Mouse (Mus musculus): ENCODE measurements around the gene Ptprh.
"Not testable (repeated sequence)": the region's sequence is repeated elsewhere in the genome, so short reads cannot be mapped to it uniquely, and the experiment has no call there.

Ptprh gene

DNA sequence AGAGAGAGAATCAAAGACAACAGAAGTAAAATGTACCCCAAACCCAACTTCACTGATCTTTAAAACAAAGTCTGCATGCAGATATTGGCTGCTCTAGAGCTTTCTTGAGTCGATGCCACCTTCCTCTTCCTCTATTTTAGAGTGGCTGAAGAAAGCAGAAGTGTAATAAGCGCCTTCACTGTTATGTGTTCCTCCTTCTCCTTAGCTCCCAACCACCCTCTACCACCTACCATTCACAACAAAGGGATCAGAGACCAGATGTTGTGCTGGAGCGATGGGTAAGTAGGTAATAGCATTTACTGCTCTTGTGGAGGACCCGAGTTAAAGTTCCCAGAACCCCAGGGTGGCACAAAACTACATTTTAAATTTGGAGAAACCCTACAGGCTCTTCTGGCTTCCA is 6.8 kb downstream of the Ptprh start:
- DNase-seq, result not testable (repeated sequence)

DNA sequence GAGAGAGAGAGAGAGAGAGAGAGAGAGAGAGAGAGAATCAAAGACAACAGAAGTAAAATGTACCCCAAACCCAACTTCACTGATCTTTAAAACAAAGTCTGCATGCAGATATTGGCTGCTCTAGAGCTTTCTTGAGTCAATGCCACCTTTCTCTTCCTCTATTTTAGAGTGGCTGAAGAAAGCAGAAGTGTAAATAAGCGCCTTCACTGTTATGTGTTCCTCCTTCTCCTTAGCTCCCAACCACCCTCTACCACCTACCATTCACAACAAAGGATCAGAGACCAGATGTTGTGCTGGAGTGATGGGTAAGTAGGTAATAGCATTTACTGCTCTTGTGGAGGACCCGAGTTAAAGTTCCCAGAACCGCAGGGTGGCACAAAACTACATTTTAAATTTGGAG is 22.4 kb downstream of the Ptprh start:
- not testable (repeated sequence) for DNase-seq

DNA sequence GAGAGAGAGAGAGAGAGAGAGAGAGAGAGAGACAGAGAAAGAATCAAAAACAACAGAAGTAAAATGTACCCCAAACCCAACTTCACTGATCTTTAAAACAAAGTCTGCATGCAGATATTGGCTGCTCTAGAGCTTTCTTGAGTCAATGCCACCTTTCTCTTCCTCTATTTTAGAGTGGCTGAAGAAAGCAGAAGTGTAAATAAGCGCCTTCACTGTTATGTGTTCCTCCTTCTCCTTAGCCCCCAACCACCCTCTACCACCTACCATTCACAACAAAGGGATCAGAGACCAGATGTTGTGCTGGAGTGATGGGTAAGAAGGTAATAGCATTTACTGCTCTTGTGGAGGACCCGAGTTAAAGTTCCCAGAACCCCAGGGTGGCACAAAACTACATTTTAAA is 31.5 kb downstream of the Ptprh start:
- not testable (repeated sequence) for DNase-seq

DNA sequence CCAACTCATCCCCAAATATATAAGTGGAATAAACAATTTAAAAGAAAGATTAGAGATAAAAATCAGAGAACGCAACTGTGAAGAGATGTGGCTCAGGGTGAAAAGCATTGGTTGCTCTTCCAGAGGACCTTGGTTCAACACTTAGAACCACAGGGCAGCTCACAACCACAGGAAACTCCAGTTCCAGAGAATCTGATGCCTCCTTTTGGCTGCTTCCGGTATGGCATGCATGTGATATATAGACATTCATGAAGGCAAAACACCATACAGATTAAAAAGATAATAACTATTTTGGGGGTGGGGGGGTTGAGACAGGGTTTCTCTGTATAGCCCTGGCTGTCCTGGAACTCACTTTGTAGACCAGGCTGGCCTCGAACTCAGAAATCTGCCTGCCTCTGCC is 41.2 kb downstream of the Ptprh start:
- no peak for DNase-seq

DNA sequence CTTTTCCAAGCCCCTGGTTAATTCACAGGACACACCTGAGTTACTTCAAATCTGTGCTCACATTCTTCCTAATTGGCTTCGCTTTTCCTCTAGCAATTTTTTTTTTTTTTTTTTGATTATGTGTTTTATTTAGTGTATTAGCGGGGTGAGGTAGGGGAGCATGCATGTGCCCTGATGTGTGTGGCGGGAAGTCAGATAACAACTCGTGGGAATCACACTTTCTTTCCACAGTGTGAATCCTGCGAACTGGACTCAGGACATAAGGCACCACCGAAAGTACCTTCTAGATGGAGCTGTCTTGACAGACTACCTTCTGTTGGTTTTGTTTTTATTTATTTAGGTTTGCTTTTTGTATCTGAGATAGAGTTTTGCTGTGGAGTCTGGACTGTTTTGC is 46.7 kb downstream of the Ptprh start:
- no peak for DNase-seq

DNA sequence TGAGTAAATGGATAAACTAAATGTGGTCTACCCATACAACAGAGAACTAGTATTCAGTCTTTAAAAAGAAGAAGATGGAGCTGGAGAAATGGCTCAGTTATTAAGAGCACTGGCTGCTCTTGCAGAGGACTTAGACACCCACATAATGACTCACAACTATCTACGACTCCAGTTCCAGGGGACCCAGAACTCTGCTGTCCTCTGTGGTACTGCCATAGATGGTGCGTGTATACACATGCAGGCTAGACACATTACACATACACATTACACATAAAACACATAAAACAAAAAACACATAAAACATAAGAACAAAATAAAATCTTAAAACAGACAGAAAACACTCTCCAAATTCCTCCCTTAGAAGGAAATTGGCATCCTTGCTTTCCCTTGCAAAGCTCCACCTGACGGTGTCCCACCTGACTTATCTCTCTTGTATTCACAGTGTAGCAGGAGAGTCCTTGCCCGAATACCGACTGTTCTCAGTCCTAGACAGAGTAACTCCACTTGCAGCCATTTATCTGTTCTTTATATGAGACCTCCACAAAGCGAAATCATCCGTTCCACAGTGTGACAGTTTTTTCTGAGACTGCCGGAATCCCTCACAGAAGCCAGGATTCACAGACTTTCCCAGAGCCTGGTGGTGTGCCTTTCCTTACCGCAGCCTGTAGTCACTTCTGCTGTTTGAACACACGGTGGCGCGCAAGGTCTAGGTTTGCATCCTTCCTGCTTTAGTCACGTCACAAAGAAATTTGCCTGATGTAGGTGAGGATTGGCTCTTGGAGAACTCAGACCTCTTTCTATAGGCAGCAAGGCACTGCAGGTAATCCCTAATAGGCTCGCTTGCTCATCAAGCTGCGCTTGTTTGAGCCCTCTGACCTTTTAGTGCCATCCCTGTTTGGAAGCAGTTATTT is 47.3 kb downstream of the Ptprh start:
- peak; percentile 62 to 84 for DNase-seq

DNA sequence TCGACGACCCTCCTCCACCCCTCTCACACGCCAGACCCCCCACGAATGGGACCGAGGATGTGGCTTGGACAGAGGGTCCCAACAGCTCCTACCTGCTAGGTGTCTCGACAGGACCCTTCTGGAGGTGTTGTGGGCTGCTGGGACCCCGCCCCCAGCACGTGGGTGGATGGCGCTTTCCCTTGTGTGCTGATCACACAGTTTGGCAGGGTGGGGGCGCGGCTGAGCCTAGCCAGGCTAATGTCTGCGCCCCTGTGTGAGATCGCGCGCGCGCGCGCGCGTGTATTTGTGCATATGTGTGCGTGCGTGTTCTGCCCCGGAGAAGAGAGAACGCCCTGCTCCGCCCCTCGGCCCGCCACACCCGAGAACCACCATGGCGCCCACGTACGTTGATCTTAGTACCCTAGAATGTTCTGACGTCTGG is 56.6 kb downstream of the Ptprh start, which contains the start of gene Syt5:
Syt5 (minus strand) TSS at position 321 of the 421 bp plus-strand sequence.
- no peak for DNase-seq

DNA sequence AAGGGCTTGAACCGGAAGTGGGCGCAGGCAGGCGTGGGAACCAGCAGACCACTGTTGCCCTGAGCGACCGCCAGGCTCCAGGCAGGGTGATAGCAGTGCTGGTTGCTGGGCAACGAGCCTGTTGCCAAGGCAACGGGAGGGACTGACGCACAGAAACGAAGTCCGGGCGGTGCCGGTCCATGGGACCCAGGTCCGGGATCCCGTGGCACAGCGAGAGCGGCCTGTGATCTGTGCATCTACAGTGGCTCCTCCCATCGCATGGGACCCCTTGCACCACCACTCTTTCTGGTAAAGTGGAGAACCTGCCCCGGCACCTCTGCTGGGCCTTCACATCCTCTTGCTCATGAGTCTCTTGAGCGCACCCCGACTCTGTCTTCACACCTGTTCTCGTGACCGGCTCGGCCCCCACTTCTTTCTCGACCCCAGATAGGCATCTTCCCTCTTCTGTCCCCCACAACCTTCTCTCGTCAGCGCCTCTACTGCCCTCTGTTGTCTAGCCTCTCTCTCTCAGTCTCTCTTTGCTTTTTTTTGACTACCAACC is 57.2 kb downstream of the Ptprh start:
- DNase-seq, result peak; percentile 26 to 42

DNA sequence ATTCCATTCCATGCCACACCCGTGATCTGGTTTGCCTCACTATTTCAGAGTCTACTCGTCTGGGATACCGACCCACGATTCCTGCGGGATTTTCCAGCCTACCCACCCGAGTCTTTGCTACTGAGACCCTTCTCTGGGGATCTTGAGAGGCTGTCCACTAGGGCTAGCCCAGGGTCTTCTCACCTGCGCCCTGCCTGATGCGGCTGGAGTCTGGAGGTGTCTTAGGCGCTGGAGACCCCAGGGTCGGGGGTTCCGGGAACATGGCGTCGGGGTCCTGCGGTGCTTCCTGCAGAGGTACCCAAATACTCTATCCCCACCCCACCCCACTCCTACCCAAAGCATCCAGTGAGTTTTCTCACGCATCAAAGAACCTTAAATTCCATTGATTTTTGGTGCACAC is 57.8 kb downstream of the Ptprh start:
- DNase-seq, result no peak

DNA sequence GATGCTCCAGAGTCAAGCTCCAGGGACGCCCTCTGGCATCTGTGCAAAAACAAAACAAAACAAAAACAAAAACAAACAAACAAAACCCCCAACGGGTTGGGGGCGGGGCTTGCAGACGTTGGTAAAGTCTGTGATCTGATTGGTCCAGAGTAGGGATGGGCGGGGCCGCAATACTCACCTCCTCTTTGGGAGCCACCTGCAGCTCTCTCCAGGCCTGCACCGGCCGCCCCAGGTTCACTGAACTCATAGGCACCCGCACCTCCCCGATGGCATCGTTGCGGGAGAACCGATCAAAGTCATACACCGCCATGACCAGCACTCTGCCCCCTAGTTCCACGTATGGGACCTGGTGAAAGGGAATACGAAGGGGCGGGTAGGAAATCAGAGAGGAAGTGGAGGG is 61.8 kb downstream of the Ptprh start:
- DNase-seq, result peak in 1 of 2 experiments; percentile 17

DNA sequence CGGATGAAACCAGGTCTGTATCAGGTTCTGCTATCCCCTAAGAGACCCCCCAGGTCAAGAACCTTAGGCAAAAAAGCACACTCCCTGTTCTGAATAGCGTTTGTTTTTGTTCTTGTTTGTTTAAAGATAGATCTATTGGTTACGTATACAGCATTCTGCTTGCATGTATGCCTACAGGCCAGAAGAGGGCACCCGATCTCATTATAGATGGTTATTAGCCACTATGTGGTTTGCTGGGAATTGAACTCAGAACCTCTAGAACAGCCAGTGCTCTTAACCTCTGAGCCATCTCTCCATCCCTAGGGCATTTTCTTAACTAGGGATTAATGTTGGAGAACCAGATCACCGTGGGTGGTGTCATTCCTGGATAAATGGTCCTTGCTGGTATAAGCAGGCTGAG is 62.5 kb downstream of the Ptprh start:
- DNase-seq, result no peak

DNA sequence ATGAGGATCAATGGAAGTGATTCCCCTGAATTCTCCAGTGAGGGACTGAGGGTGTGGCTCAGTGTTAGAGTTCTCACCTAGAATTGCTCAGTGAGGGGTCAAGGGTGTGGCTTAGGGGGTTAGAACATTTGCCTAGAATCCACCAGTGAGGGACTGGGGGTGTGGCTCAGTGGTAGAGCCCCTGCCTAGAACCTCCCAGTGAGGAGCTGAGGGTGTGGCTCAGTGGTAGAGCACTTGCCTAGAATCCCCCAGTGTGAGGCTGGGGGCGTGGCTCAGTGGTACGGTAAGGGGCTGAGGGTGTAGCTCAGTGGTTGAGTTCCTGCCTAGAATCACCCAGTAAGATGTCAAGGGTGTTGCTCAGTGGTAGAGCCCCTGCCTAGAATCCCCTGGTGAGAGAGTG is 64.8 kb downstream of the Ptprh start:
- DNase-seq, result no peak

DNA sequence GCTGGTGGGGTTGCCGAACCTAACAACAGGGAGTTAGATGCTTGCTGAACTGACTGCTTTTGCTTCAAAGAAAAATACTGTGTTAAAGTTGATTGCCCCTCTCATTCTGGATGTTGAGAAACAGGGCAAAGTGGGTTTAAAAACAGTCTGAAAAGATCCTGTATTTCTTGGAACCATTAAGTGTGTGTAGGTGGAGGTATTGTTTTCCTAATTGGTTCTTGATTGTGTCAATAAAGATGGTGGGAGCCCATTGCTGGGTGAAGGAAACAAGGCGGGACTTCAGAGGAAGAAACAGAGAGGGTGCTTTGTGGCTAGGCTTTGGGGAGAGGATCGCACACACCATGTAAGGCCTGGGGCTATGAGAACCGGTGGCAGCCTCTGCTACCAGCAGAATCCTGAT is 66.7 kb downstream of the Ptprh start:
- DNase-seq, result no peak

DNA sequence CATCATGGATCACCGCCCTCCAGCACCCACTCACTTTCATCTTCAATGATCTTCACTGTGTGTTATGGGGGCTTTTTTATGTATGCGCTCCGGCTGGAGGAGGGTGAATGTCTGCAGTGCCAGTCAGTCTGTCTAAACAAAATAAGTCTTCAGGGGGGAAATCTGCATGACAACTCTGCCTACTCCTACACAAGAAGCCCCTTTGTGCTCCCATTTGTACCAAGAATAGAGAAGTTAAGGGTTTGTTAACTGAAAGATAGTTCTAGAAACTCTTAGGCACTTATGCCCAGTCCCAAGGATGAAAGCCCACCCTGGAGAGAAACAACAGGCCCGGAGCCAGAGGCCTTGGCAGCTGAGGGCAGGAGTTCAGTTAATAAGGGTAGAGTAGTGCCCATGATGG is 67.5 kb downstream of the Ptprh start:
- DNase-seq, result no peak

DNA sequence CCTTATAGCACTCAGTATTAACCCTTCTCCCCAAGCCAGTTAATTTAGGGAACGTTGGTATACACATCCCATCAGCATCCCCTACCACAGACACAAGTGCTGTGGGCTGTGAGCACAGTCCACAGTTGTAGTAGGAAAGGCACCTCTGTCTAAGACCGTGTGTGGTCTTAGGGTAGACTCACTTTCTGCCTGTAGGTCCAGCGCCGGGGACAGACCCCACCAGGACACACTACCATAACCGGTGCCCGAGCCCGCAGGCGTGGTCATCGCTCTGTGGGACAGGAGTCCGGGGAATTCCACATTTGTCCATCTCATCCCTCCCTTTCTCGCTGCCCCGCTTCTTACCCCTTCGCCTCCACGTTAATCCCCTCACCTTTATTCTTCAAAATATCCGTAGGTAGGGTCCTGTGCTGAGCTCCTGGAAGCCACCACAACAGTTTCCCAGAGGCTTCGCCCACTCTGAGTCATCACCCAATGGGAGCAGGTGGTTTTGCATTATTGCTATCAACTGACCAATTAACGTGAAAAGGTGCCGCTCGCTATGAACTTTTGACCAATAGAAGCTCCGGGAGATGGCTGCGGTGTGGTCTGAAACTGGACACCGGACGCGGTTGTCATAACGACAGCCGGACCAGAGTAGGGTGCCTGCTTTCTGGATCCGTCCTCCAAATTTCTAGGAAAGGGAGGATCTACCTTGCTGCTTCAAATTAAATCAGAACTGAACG is 71.7 kb downstream of the Ptprh start, which contains the start of gene Dnaaf3:
Dnaaf3 (minus strand) TSS at position 449 of the 725 bp plus-strand sequence.
- DNase-seq, result peak; percentile 82 to 85

DNA sequence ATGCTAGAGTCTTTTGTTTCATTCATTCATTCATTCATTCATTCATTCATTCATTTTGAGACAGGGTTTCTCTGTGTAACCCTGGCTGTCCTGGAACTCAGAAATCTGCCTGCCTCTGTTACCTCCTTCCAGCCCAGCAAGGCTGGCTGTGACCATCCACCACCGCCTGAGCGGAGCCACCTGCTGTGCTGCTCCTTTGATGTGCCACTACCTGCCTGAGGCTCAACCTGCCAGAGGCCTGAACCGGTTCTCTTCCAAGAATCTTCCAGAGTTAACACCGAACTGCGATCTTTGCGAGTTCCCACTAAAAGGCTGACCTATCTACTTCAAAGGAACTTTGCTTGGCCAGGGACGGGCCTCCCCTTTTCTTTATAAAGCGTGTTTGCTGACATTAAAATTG is 73.7 kb downstream of the Ptprh start:
- DNase-seq, result not testable (repeated sequence)

DNA sequence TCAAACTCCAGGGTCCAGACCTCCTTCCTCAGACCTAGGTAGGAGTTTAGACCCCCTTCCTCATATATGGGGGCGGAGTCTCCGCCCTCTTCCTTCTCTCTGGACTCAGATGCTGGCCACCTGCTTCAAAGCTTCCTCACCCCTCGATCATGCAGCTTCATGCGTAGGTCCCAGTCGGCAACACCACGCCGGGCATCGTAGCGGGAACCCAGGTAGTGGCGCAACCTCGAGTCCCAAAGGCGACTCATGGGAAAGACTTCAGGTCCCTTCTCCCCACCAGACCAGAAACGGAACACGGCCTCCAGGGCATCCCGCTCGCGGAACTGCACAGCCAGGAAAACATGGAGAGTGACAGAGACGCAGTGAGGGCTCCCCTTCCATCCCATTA is 76.5 kb downstream of the Ptprh start:
- DNase-seq, result no peak

DNA sequence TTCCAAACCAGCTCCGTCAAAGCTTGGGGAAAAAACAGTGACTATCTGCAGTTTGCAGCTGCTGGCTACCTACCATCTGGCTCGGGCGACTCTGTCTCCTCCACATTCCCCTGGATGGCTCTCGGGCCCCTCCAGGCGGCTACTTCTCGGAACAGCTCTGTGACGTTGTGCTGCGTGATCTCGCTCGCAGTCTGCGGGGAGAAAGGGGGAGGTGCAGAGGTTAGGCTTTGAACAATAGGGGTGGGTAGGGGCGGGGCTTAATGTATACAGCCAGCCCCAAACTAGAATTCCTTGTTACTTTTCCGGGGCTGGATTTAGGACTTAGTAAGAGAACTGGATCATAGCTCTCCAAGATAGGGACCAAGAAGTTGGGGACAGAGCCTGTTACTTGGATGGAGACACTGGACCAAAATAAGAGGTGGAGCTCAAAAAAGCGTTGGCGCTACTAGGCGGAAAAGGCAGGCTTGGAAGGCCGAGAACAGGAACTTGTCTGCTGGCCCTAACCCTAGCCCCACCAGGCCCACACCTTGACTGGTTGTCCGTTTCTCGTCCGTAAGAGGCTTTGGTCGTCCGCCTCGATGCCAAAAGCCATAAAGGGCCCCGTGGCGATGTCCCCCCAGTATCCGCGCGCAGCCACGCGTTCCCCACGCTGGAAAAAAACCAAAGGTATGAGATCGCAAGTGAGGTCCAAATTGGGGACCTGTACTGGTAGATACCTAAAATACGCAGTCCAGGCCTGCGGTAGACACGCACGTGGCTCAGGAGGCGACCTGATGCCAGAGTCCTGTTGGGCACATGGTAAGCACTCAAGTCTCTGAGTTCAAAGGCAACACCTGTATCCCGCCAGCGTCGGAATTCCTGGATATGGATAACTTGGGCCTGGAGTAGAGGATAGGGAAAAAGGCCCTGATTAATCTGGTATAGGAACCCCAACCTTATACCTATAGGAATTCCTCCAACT is 77.2 kb downstream of the Ptprh start:
- DNase-seq, result peak; percentile 65 to 83

DNA sequence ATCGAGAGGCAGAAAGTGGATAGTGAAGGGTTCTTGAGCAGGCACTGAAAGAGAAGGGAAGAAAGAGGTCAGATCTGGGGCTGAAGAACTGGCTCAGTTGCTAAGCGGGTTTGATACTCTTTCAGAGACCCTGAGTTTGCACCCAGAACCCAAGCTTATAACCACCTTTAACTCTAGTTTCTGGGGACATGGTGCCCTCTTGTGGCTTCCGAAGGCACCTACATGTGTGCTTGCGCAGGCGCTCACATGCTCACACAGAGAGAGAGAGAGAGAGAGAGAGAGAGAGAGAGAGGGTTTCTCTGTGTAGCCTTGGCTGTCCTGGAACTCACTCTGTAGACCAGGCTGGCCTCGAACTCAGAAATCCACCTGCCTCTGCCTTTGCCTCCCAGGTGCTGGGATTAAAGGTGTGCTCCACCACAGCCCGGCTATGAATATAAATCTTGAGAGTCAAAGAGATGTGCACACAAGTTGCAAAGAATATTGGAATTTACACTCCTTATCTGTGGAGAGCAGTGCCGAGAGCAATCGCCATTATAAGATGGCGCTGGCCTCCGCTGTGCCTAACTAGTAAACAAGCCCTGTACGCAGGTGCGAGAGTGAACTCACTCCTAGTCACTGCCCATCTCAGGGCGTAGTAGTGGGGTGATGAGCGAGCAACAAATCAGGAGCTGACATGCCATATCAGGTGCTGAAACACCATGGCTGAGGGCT is 79.5 kb downstream of the Ptprh start, which contains the start of gene Tnni3:
Tnni3 (minus strand) TSS at position 18 of the 711 bp plus-strand sequence.
- DNase-seq, result peak in 1 of 2 experiments; percentile 66

DNA sequence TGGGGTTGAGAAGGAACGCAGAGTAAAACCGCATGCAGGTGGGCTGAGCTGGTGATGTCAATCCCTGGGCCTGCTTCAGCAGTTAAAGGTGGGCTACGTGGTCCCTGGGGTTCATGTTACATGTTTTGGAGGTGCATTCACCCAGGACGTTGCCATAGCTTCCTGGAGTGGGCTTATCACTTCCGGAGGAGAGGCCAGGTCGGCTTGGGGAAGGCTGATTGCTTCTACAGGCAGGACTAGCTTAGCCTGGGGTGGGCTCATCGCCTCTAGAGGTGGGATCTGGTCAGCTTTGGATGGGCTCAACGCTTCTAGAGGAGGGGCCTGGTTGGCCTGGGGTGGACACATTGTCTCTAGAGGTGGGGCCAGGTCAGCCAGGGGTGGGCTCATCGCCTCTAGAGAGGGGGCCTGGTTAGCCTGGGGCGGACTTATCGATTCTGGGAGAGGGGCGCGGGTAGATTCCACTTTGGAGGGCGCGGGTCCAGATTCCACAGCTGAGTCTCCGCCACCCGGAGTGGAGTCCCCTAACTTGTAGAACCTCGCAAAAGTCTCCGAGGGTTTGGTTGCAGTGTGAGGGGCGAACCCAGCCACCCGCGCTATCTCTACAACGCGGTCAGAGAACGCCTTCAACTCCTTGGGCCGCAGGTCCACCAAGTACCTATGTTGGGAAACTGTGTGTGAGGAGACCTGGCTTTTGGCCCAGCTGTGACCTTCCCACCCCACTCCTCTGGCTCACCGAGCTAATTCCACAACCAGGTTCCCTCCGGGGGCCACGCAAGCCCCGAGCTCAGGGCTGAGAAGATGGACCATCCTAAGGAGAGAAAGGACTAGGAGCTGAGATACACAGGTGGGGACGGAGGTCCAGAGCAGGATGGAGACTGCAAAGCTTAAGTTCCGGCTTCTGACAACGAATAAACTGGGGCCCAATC is 80.4 kb downstream of the Ptprh start:
- no peak for DNase-seq
